Mouse (Mus musculus) adrenal gland, adult 2 months (tissue): ENCODE results near the gene Csnk1g2. TPM values are rescaled to one million over a fixed set of nuclear protein-coding genes. Genes with fewer than 3 reads are reported as not detected.
"Not testable (repeated sequence)": the region's sequence is repeated elsewhere in the genome, so short reads cannot be mapped to it uniquely, and the experiment has no call there.

Experiments used
- DNase-seq: peaks from one replicate; pipeline ENCODE4 v3.0.0; 2021
- polyA plus RNA-seq: library from polyadenylated mRNA; depleted of rRNA; stranded (reverse); fragments of >200 nt; gene quantifications from 2 replicates; pipeline ENCODE4 v1.2.3, GENCODE M21; 2012
- total RNA-seq, 2 experiments: library from RNA; stranded (reverse); gene quantifications; 2 replicates each; pipeline ENCODE4 v1.2.3; 2021

Gene Csnk1g2
- total and polyA plus RNA-seq, 3 experiments, result 110 to 241 (median 133) TPM

- peak; percentile 76 for DNase-seq
Measured at GRCm38 (mm10) chr10:80623457-80624191, 986 bp downstream of the Csnk1g2 start.

- no peak for DNase-seq
Measured at GRCm38 (mm10) chr10:80625764-80626163, 3.1 kb downstream of the Csnk1g2 start.

- DNase-seq, result no peak
Measured at GRCm38 (mm10) chr10:80627685-80628084, 5.0 kb downstream of the Csnk1g2 start.

GRCm38 (mm10) chr10:80628925-80629324 lies 6.3 kb downstream of the Csnk1g2 start:
- DNase-seq, result no peak

GRCm38 (mm10) chr10:80635345-80635744 lies 12.7 kb downstream of the Csnk1g2 start:
- DNase-seq, result no peak

- no peak for DNase-seq
Measured at GRCm38 (mm10) chr10:80646936-80647335, 24.3 kb downstream of the Csnk1g2 start.

DNA sequence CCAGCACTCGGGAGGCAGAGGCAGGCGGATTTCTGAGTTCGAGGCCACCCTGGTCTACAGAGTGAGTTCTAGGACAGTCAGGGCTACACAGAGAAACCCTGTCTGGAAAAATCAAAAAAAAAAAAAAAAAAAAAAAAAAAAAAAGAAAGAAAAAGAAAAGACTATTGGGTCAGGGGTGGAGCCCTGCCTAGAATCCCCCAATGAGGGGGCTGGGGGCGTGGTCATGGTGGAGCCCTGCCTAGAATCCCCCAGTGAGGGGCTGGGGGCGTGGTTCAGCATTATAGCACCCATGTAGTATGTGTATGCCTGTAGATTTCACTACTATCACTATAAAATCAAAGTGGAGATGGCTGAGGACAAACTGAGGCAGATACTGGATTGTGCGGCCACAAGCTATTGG lies 27.3 kb downstream of the Csnk1g2 start:
- not testable (repeated sequence) for DNase-seq

DNA sequence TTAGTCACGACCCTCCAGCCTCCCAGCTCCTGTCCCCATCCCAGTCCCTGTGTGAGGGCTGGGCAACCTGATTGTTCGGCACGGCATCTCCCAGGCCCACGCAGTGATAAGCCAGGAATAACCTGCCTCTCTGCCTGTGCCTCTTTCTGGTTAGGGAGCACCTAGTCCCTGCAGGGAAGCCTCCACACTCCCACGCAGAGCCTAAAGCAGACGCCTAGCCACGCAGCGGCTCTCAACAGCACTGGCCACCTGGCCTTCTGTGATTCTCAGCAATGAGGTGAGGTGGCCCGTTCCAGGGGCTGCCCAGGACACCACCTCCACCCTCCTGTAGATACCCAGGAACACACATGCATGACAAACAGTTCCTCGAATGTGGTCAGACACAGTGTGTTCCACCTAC lies 27.8 kb downstream of the Csnk1g2 start:
- DNase-seq, result no peak

- DNase-seq, result peak; percentile 69
Measured at GRCm38 (mm10) chr10:80653156-80653720, 30.6 kb downstream of the Csnk1g2 start.

- no peak for DNase-seq
Measured at GRCm38 (mm10) chr10:80654866-80655265, 32.2 kb downstream of the Csnk1g2 start.

DNA sequence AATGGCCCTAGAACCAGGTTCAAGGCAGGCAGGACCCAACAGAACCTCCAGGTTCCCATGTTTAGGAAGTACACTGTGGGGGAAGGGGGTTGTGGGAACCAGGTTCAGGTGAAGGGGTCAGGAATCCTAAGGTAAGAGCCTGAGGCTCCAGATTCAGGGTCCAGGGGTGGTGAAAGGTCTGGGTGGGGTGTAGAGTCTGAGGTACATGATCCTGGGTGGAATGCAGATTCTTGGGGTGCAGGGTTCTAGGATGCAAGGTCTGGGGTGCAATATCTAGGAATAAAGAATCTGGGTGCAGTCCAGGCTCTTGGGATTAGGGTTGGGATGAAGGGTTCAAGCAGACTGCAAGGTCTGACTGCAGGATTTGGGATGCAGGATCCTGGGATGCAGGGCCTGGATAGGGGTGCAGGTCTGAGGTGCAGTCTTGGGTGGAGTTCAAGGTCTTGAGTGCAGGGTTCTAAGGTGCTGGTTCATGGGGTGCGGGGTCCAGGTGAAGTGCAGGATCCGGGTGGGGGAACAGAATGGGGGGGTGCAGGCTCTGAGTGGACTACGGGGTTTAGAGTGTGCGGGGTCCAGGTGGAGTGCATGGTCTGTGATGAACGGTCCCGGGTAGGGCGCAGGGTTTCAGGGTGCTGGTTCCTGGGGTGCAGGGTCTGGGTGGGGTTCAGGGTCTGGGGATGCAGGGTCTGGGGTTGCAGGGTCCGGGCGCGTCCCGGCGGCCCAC lies 32.9 kb downstream of the Csnk1g2 start:
- DNase-seq, result no peak

DNA sequence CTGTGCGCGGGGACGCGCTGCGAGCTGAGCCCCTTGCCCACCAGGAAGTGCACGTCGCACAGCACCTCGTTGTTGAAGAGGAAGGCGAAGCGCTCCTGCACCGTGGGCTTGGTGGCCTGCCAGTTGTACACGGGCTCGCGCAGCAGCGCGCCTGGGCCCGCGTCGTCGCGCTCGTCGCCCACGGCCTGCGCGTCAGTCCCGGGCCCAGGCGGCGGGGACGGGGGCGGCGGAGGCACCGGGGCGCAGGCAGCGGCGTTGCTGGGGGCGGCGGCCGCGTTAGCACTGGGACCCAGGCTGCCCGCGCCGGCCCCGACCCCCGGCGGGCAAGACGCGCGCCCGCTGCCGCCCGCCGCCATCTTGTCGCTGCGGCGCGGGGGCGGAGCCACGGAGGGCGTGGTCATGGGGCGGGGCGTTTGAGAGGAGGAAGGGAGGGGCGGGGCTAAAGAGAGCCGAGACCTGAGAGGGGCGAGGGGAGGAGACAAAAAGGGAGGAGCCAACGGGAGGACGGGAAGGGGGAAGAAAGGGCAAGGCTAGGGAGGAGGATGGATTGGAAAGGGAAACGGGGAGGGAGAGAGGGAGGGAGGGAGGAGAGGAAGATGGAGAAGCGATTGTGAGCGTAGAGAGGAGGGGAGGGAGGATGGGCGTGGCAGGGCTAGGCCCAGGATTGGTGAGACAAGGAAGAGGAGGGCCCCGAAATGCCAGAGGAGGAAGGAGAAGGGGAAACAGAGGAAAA lies 33.7 kb downstream of the Csnk1g2 start:
- DNase-seq, result peak; percentile 97

GRCm38 (mm10) chr10:80656863-80657623 lies 34.4 kb downstream of the Csnk1g2 start, which contains the start of gene Btbd2:
Gene Btbd2 (minus strand): TSS chr10:80657071.
- DNase-seq, result no peak

- no peak for DNase-seq
Measured at GRCm38 (mm10) chr10:80658194-80658840, 35.7 kb downstream of the Csnk1g2 start.

GRCm38 (mm10) chr10:80658841-80659202 lies 36.2 kb downstream of the Csnk1g2 start:
- no peak for DNase-seq

DNA sequence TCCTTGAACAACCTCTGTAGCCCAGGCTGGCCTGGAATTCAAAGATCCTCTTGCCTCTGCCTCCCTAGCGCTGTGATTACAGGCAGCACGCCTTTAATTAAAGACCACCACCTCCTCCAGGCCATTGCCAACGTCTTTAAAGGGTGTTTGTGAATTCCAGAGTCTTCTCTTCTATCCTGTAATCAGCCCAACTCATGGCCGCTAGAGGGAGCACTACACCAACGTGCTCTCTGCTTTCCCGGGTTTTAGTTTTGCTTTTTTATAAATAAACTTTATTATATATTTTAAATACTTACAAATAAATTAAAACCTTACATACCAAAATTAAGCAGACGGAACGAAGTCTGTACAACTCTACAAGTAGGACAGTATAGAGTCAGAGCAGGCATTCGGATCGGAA lies 36.6 kb downstream of the Csnk1g2 start:
- peak; percentile 71 for DNase-seq

GRCm38 (mm10) chr10:80661149-80661548 lies 38.5 kb downstream of the Csnk1g2 start:
- no peak for DNase-seq

DNA sequence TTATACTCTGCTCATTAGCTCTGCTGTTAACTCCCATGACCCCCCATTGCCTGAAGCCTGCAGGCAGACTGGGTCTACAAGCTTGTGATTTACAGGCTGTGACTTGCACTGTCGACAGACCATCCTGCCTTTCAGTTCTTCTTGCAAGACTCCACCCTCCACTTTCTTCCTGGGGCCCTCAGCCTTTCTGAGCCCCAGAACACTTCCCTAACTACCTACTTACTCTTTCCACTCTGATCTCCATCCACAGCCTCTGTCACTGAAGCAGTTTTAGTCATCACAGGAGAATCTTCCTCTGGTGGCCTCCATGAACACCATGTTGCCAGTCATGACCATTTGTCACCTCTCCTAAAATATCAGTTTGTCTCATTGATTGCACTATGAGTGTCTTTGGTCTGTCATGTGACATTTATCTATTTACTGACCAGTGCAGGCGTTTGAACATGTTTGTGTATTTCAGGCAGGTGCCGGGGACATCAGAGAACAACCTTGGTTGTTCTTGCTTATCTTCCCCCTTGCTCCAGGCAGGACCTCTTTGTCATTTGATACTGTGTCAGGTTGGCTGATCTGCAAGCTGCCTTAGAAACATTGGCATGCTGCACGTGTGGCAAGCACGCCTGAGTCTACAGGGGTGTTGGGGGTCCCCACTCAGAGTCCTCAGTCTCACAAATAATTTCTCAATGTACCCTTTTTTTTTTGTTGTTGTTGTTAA lies 41.0 kb downstream of the Csnk1g2 start:
- DNase-seq, result no peak

- peak; percentile 91 for DNase-seq
Measured at GRCm38 (mm10) chr10:80664197-80665015, 41.8 kb downstream of the Csnk1g2 start.

DNA sequence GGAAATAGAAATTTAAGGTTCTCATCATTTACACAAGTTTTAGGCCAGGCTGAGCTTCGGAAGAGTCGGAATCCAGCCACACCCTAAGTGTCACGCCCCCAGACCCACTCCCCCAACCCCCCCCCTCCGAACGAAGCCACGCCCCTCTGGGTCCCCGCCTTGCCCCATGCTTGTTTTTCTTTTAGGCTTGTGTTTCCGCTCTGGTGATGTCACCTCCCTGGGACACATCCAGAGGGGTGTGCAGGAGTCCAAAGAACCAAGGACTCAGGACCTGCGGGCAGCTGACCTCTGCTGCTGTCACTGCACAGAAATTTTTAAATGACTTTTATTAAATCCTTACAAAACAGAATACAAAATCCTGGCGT lies 42.4 kb downstream of the Csnk1g2 start:
- peak; percentile 90 for DNase-seq
